Mouse (Mus musculus): ENCODE results near the gene Gm20388.

GRCm38 (mm10) chr8:120409371-120410013, 498.9 kb downstream of the Gm20388 start:
- no peak for TF ChIP-seq CTCF (conservative IDR thresholded peaks at IDR 0.05; ENCODE audit: insufficient read depth, insufficient read length, low read depth, low read length)
- no peak for TF ChIP-seq POLR2A (IDR thresholded peaks at IDR 0.05; ENCODE audit: low read depth, low read length)

Measured in kidney, adult 2 months (tissue).